Mouse (Mus musculus): Measurements from ENCODE around the gene Il1rn. TPM values are rescaled to one million over a fixed set of nuclear protein-coding genes. Genes with fewer than 3 reads are reported as not detected.

Gene Il1rn
- polyA plus RNA-seq, 1 experiment = 0.08 TPM

DNA sequence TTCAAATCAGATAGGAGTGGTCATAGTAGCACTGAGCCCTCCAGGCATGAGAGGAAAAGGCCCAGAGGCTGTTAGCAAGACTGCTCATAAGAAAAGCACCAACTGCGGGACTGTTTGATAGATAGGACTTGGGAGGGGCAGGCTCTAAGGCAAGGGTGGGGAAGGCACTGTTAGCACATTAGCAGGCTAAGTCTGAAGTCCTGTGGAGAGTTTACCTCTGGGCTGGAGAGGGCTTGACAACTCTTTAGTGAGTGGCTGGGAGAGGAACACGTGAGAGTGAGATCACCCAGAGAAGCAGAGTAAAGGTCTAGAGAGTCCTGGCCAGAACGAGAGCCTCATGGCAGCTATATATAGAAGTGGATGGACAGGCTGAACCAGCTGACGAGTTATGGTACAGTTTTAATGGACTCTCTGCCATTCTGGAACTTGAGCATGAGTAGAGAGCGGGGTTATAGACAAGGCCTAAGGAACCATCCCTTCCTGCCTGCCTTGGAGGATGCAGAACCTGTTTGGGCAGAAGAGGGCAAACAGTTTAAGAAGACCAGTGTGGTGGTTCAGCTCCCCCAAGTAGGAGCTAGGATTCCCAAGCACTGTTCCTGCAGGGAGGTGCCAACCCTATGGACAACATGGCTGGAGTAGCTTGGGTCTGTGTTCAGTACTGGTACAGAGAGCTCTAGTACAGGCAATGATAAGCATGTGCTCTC, 42.2 kb downstream of the Il1rn start:
- no peak for DNase-seq (ENCODE audit: extremely low spot score in 1 of 2, low spot score in 1 of 2)

DNA sequence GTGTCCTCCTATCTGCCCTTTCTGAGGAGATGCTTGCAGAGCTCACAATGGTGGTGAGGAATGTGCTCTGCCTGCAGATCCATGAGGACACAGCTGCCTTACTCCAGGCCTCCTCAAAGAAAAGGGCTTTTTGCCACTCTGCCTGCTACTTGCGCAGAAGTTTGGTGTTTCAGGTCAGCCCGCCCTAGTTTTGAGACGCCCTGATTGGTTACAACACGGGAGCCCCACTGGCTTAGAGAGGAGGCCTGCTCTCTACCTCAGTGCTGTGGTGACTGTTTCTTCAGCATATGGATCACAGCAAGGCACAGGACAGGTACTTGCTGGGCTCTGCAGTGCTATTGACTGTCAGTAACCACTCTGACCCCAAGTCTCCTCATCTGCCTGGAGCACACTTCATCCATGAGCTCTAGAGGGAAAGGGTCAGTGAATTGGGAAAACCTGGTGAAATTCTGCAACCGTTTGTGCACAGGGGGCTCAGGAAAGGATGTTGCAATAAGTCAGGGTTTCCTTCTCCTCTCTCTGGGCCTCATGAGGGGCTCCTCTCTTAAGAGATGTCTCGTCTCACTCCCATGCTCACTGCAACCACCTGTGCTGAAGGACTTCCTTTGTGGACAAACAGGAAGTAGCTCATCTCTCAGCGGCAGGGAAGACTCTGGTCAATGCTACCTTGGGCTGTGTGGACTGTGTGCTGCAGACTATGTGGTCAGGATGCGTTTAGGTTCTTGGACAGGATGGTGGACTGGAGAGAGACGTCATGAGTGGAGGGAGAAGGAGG, 46.0 kb downstream of the Il1rn start:
- DNase-seq (ENCODE audit: extremely low spot score in 1 of 2, low spot score in 1 of 2) = no peak

DNA sequence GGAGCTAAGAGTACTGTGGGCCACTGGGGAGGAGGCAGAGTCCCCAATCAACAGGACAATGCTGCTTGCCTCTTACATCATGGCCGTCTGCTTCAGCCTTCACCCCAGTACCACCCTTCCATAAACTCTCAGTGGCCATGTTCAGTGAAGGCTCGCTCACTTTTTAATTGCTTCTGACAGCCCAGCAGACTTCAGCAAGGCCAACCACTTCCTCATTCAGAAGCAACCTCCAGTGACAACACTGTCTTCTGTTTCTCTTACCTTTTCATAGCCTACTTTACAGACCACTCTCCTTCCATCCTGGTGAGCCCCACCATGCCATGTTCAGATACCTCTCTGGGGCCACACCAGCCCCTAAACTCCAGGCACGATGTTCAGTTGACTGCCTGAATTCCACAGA, 47.0 kb downstream of the Il1rn start:
- DNase-seq (ENCODE audit: extremely low spot score in 1 of 2, low spot score in 1 of 2) = no peak

DNA sequence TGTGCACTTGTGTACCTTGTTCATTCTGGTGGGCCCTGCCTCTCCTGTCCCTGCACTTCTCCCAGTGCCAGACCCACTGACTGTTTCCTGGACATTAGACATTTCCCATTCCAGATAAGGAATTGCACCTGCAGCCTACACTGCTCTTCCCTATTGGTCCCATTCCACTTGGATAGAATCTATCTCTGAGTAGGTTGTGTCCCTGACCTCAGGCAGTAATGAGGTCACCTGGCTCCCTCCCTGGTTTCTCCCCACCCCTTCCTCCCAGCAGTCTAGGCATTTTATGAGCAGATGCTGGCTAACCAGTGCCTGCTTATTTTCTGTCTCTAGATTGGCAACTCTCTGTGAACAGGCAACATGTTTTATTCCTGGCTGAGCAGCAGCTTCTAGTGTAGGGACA, 47.7 kb downstream of the Il1rn start:
- no peak for DNase-seq (ENCODE audit: extremely low spot score in 1 of 2, low spot score in 1 of 2)

DNA sequence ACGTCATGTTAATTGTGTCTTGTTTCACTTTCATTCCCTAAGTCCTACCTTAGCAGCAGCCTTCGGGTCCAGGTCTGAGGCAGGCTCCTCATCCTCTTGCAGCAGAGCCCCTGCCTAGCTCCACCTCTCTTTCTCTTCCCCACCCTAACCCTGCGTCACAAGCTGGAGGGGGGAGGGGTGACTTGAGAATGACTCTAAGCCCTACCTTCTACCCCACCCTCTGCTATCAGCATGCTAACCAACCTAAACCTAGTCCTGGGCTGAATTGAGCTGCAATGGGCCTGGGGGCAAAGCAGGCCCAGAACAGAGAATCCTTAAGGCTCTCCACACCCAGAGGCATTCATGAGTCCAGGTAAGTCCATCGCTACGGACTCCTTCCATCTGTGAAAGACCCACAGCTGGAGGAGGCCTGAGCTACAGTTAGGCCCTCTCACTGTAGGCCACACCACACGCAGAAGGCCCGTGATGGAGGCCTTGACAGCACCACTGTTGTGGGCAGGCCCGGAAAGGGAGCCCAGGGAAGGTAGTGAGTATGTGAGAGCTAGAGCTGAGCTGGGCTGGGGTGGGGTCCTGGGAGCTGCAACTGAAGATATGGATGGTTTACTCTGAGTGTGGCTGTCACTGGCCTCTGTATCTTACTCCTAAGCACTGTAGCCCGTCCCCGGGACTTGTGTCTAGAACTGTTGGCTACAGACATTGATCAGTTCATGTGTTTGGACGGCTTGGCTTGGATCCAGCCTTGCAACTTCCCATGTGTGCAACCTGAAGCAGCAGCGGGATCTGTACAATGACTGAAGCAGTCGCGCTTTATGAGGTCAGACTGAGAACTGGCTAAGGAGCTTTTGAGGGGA, 48.7 kb downstream of the Il1rn start:
- DNase-seq (ENCODE audit: extremely low spot score in 1 of 2, low spot score in 1 of 2) = no peak

DNA sequence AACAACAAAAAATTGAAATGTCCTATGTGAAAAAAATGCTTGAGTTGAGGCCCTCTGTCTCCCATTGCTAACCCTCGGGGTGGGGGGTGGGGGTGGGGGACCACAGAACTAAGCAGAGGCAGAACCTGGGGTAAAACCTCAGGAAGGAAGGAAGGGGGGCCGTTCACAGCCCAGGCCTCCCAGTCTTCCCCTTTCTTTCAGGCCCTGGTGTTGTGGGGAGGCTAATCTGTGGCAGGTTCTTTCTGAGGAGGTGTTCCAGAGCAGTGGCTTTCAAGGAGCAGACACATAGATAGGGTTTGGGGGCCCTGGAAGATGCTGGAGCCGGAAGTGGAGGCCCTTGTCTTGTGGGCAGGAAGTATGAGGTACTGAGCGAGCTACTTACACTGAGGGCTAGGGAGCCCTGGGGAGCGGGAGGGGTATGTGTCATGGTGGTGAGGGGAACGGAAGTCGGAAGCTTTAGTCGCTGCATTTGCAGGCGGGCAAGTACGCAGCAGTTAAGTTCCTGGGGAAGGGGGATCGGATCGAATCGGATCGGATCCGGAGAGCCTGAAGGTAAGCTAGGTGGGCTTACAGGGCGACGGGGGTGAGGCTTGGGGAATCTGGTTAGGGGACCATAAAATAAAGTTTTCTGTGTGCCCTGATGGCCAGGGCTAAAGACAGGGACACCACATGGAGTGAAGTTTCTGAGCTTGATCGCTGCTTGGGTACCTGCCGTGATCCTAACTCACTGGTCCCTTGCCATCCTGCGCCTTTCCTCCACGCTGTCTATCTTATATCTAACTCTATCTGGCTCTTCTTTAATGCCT, 49.7 kb downstream of the Il1rn start:
- no peak for DNase-seq (ENCODE audit: extremely low spot score in 1 of 2, low spot score in 1 of 2)

DNA sequence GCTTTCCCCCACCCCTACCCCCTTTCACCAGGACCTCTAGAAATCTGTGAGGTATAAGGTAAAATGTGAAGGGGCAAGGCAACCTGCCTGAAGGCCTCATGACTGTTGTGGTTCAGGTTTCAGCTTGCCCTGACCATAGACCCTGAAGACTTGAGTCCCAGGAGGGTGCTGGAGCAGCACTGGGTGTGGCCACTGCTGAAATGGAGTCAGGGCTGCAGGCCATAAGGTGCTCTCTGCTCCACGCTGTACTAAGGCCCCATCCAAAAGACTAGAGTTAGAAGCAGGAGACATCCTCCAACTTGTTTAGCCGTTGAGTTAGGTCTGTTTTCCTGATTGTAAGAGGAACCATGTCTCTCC, 50.3 kb downstream of the Il1rn start:
- DNase-seq (ENCODE audit: extremely low spot score in 1 of 2, low spot score in 1 of 2) = no peak

DNA sequence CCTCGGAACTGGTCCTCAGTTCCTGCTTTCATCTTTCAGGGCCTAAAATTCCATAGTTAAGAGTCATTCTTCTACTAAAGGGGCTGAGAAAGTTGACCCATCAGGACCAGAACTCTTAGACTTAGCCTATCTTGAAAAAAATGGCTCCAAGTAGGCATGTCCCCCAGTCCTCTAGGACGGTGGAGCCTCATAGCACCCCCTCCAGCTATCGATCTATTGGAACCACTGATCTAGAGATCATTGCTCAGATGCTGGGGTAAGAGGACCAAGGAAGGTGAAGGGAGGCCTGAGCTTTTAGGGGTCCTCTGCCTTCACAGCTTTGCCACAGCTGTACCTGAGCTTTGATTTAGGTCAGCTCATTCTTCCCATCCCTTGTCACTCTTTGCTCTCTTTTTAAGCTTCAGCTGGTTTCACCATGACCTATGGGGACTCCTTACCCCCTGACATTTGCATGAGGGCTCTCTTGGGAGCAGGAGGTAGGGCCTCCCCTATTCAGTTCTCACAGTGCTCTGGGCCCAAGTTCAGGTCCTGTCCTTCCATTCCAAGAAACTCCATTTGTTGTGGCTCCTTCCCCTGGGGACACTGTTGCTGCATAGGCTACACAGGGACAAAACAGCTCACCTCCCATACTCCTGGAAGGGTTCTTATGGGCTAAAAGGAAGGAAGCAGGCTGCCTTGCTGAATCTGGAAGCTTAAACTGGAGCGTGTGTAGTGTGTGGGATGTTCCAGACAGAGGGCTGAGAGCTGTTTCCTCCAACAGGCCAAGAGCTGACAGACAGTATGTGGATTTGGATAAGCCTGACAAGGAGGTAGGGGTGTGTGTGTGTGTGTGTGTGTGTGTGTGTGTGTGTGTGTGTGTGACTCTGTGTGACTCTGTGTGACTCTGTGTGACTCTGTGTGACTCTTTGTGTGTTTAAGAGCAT, 51.0 kb downstream of the Il1rn start:
- peak; percentile 21 to 68 for DNase-seq (ENCODE audit: extremely low spot score in 1 of 2, low spot score in 1 of 2)

DNA sequence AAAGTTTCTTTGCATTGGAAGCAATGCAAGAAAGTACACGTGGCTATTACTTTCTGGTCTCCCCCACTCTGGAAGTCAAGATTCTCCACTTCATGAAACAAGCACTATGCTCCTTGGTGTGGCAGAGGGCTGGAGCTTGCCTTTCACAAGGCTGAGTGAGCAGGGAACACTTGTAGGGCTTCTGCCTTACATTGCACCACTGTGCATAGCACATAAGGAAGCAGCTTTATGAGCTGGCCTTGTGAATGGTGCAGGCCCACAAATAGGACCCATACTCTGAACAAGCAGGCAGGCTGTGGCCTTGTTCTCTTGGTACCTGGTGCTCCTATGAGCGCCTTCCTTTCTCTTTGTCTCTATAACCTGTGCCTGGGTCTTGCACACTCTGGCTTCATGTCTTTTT, 56.6 kb downstream of the Il1rn start:
- no peak for DNase-seq (ENCODE audit: extremely low spot score in 1 of 2, low spot score in 1 of 2)

DNA sequence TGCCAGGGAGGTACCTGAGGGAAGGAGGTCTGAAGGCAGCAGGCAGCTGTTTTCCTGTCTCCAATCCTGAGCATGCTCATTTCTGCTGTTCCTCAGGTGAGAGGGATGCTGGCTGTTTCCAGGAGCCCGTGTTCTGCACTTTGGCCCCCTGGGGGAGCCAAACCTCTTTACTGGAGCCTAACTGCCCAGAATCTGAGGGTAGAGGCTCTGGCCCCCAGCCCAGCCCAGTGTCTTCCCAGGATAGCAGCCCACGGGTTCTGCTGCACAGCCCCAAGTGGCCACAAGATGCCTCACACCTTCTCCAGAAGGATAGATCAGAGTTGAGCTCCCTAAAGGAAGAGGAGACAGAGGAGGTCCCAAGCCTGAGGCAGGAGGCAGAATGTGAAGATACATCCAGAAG, 60.5 kb downstream of the Il1rn start:
- no peak for DNase-seq (ENCODE audit: extremely low spot score in 1 of 2, low spot score in 1 of 2)

DNA sequence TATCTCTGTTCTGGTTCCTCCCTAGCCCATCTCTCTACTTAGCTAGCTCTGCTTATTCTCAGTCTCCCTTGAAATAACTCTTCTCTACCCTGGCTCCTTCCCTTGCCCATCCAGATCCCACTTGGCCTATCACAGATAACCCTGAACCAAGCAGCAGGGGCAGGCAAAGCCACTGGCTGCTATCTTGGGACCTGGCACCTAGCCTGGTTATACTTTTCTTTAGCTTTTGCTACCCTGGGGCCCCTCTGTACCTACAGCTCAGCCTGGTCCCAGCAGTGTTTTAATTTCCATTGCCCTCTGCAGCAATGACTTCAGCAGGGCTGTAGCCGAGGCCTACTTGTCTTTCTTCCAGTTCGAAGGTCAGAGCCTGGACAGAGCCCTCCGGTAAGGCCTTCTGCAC, 64.1 kb downstream of the Il1rn start:
- DNase-seq (ENCODE audit: extremely low spot score in 1 of 2, low spot score in 1 of 2) = no peak

Other genes starting within 250 kb of the Il1rn start
- not detected in 2 replicates for gene Tbpl2, start 240.3 kb upstream of the Il1rn start, polyA plus RNA-seq (2012; rRNA removed)
- gene Il1f8, start 183.7 kb upstream of the Il1rn start, polyA plus RNA-seq (2012; rRNA removed) = not detected in 2 replicates
- gene Il1f9, start 150.4 kb upstream of the Il1rn start, polyA plus RNA-seq (2012; rRNA removed) = 0.06 TPM in 1 of 2 replicates, not detected in the other
- gene Il1f6, start 121.4 kb upstream of the Il1rn start, polyA plus RNA-seq (2012; rRNA removed) = not detected in 2 replicates
- gene Il1f5, start 59.9 kb upstream of the Il1rn start, polyA plus RNA-seq (2012; rRNA removed) = 0.11 TPM in 1 of 2 replicates, not detected in the other
- gene Il1f10, start 45.7 kb upstream of the Il1rn start, polyA plus RNA-seq (2012; rRNA removed) = not detected in 2 replicates
- 0.74 and 1.5 TPM in 2 replicates for gene Psd4, start 30.7 kb downstream of the Il1rn start, polyA plus RNA-seq (2012; rRNA removed)
- gene Pax8, start 138.7 kb downstream of the Il1rn start, polyA plus RNA-seq (2012; rRNA removed) = not detected in 2 replicates

All from frontal cortex, adult 2 months (tissue).